Mouse (Mus musculus) forebrain, postnatal 0 days (tissue): Measurements from ENCODE around the gene E130309D02Rik. TPM values are rescaled to one million over a fixed set of nuclear protein-coding genes. Genes with fewer than 3 reads are reported as not detected.
A peak's percentile ranks its signal among the peaks of the same experiment; 100 is the strongest.

Experiments
- ATAC-seq: fragments of 200-750 bp; cut with Nextera tagmentation; 2 replicates; pipeline ENCODE4 v1.8.0; 2017; ENCODE audit warnings: mild to moderate bottlenecking, moderate library complexity
- DNase-seq: peaks from one replicate; pipeline ENCODE4 v3.0.0-alpha.2; 2015
- H3K27ac ChIP-seq: fragments of 300-500 bp; sonication (generic); 2 replicates; pipeline ENCODE4 v1.5.1; 2014; ENCODE audit warnings: low read depth, mild to moderate bottlenecking, antibody characterized with exemption, low read length, moderate library complexity, mixed read lengths
- H3K27me3 ChIP-seq: fragments of 300-500 bp; sonication (generic); 2 replicates; pipeline ENCODE4 v1.6.1; 2014; ENCODE audit warnings: mild to moderate bottlenecking, low read length, mixed read lengths; ENCODE audit not compliant: insufficient read depth
- H3K36me3 ChIP-seq: fragments of 300-500 bp; sonication (generic); 2 replicates; pipeline ENCODE4 v1.6.1; 2014; ENCODE audit warnings: mild to moderate bottlenecking, moderate library complexity; ENCODE audit not compliant: insufficient read depth
- H3K4me1 ChIP-seq: fragments of 300-500 bp; sonication (generic); 2 replicates; pipeline ENCODE4 v1.6.1; 2014; ENCODE audit warnings: antibody characterized with exemption; ENCODE audit not compliant: insufficient read depth
- H3K4me2 ChIP-seq: fragments of 300-500 bp; sonication (generic); 2 replicates; pipeline ENCODE4 v1.6.1; 2014; ENCODE audit warnings: low read depth, mild to moderate bottlenecking, moderate library complexity
- H3K4me3 ChIP-seq: fragments of 300-500 bp; sonication (generic); 2 replicates; pipeline ENCODE4 v1.5.1; 2014; ENCODE audit warnings: low read depth, low read length, mixed read lengths
- H3K9ac ChIP-seq: fragments of 300-500 bp; sonication (generic); 2 replicates; pipeline ENCODE4 v1.6.1; 2014; ENCODE audit warnings: mild to moderate bottlenecking
- H3K9me3 ChIP-seq: fragments of 300-500 bp; sonication (generic); 2 replicates; pipeline ENCODE4 v1.6.1; 2016; ENCODE audit warnings: low read length
- CTCF ChIP-seq: sonication (generic); IDR thresholded peaks from 2 replicates; pipeline ENCODE4 v1.5.1; 2016; ENCODE audit warnings: antibody characterized with exemption, control low read depth, low read depth
- WGBS: fragments of 180-500 bp; shearing (Covaris S2); extraction: QIAGEN DNeasy Blood & Tissue Kit; methylation state at CpG from one replicate; pipeline ENCODE4 v1.1.7; 2014; 5-methylcytosine and 5-hydroxymethylcytosine counted together
- polyA plus RNA-seq: library from polyadenylated mRNA; unstranded; fragments of >200 nt; fragmentation: Nextera tagmentation; extraction: Ambion mirVana; gene quantifications from 2 replicates; pipeline ENCODE4 v1.2.1, GENCODE M21; 2015
- total RNA-seq: library from RNA; depleted of rRNA; stranded (reverse); fragments of >200 nt; gene quantifications from 2 replicates; pipeline ENCODE4 v1.2.3, GENCODE M21; 2014

The E130309D02Rik gene
- total and polyA plus RNA-seq, 2 experiments from 2014 or later: 29.2 to 44.7 TPM

- Histone ChIP-seq H3K27me3 (no peaks in the 10 kb centered on the region; the same call in 1 of the 2 replicates), H3K4me2 (no peak overlapping the region), H3K4me1 (no peaks in the 10 kb centered on the region), H3K9ac (no peak overlapping the region), H3K4me3 (no peak overlapping the region), H3K27ac (no peak overlapping the region), H3K9me3 (no peaks in the 10 kb centered on the region), H3K36me3 (peaks cover 30% of the 10 kb centered on the region)
- ATAC-seq: no peak
- no peak for TF ChIP-seq CTCF
- 87% methylated on average over 9 of the region's 9 CpGs for WGBS
- DNase-seq: no peak
These were observed 17.2 kb downstream of the E130309D02Rik start for GRCm38 (mm10) chr5:143297986-143298385.

DNA sequence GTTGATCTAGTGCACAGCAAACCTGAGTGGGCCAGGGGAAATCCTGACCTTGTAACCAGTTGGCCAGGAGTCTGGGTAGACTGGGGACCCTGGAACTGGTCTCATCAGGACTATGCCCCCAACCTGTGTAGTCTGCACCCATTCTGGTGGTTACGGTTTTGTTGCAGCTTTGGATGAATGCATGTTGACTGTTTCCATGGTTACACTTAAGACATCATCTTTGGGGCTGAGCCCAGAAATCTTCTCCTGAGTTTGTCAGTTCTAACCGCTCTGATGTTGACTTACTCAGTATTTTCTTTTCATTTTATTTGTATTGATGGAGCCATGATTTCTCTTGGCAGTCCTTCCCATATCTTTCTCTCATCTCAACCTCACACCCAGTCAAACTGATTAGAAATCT lies 19.8 kb downstream of the E130309D02Rik start:
- H3K27ac ChIP-seq: no peak overlapping the region
- no peak for TF ChIP-seq CTCF
- peak; percentile 54; the same call in 1 of the 2 replicates for ATAC-seq
- no peak overlapping the region for H3K4me2 ChIP-seq
- DNase-seq: peak; percentile 74
- 33% methylated on average over 2 of the region's 2 CpGs for WGBS
- peaks cover 4% of the 10 kb centered on the region for H3K36me3 ChIP-seq
- H3K27me3 ChIP-seq: no peaks in the 10 kb centered on the region; the same call in 1 of the 2 replicates
- H3K4me3 ChIP-seq: no peak overlapping the region
- no peak overlapping the region for H3K9ac ChIP-seq
- no peaks in the 10 kb centered on the region for H3K4me1 ChIP-seq
- H3K9me3 ChIP-seq: no peaks in the 10 kb centered on the region

DNA sequence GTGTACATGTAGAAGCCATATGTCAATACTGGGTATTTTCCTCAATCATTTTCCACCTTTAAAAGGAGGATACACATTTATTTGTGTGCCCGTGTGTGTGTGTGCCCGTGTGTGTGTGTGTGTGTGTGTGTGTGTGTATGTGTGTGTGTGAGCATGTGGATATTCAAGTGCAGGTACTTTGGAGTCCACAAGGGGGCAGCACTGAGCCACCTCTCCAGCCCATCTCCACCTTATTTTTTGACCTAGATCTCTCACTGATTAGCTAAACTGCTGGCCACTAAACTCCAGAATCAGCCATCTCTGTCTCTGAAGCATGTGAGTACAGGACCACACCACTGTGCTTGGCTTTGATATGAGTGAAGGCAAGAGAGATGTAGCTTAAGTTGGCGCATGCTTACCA lies 20.3 kb downstream of the E130309D02Rik start:
- no peak overlapping the region for H3K4me2 ChIP-seq
- H3K36me3 ChIP-seq: no peaks in the 10 kb centered on the region
- TF ChIP-seq CTCF: peak; percentile 52
- ATAC-seq: no peak
- no peak for DNase-seq
- H3K9me3 ChIP-seq: no peaks in the 10 kb centered on the region
- no peak overlapping the region for H3K27ac ChIP-seq
- H3K4me3 ChIP-seq: no peak overlapping the region
- H3K9ac ChIP-seq: no peak overlapping the region
- 92% methylated on average over 3 of the region's 3 CpGs for WGBS
- H3K27me3 ChIP-seq: no peaks in the 10 kb centered on the region; the same call in 1 of the 2 replicates
- H3K4me1 ChIP-seq: no peaks in the 10 kb centered on the region

DNA sequence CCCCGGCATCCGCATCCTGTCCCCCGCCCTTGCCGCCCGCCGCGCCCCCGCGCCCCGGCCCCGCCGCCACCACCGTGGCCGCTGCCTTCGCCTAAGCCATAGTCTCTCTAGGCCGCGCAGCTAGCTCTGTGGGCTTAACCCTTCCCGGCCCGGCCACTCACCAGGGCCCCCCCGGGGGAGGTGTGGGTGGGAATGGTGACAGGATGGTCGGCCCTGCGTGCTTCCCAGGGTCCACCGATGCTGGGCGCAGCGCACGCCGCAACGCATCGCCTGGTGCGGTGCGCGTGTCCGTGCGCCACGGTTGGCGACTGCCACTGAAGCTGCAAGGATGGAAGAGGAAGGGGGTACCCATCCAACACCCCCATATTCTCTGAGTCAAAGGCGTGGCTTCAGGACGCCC lies 21.8 kb downstream of the E130309D02Rik start, which contains the start of gene Zfp853:
Gene Zfp853 (minus strand): TSS at position 220 of the 400 bp plus-strand sequence.
- peaks cover 8% of the 10 kb centered on the region for H3K27me3 ChIP-seq
- H3K4me1 ChIP-seq: no peaks in the 10 kb centered on the region
- TF ChIP-seq CTCF: no peak
- ATAC-seq (peak; percentile 64), DNase-seq (peak; percentile 31)
- no peaks in the 10 kb centered on the region for H3K9me3 ChIP-seq
- 6% methylated on average over 33 of the region's 38 CpGs for WGBS
- peak within 1 kb of the TSS; percentile 51 for H3K4me3 ChIP-seq
- peaks cover 7% of the 10 kb centered on the region; the same call in 1 of the 2 replicates for H3K36me3 ChIP-seq
- peak within 1 kb of the TSS; percentile 87 for H3K4me2 ChIP-seq
- H3K27ac ChIP-seq: no peak within 1 kb of the TSS
- peak within 1 kb of the TSS; percentile 52 for H3K9ac ChIP-seq

- no peak for ATAC-seq
- no peak for DNase-seq
- Histone ChIP-seq H3K9ac (peak overlapping the region; percentile 52), H3K9me3 (no peaks in the 10 kb centered on the region), H3K36me3 (peaks cover 9% of the 10 kb centered on the region; the same call in 1 of the 2 replicates), H3K4me2 (peak overlapping the region; percentile 87), H3K4me1 (no peaks in the 10 kb centered on the region), H3K4me3 (peak overlapping the region; percentile 51), H3K27me3 (peaks cover 13% of the 10 kb centered on the region), H3K27ac (no peak overlapping the region)
- WGBS: 5% methylated on average over 19 of the region's 19 CpGs
- no peak for TF ChIP-seq CTCF
These were observed 22.3 kb downstream of the E130309D02Rik start for GRCm38 (mm10) chr5:143292879-143293278.

- Histone ChIP-seq H3K9ac (no peak overlapping the region), H3K9me3 (no peaks in the 10 kb centered on the region), H3K4me2 (no peak overlapping the region), H3K4me1 (no peaks in the 10 kb centered on the region), H3K36me3 (peaks cover 9% of the 10 kb centered on the region; the same call in 1 of the 2 replicates), H3K27me3 (peaks cover 13% of the 10 kb centered on the region), H3K4me3 (no peak overlapping the region), H3K27ac (no peak overlapping the region)
- 75% methylated on average over 9 of the region's 9 CpGs for WGBS
- DNase-seq: no peak
- TF ChIP-seq CTCF: no peak
- ATAC-seq: no peak
These were observed 25.9 kb downstream of the E130309D02Rik start for GRCm38 (mm10) chr5:143289299-143289698.

GRCm38 (mm10) chr5:143288378-143288911 lies 26.7 kb downstream of the E130309D02Rik start:
- Histone ChIP-seq H3K36me3 (peaks cover 9% of the 10 kb centered on the region; the same call in 1 of the 2 replicates), H3K27me3 (peaks cover 13% of the 10 kb centered on the region), H3K9ac (no peak overlapping the region), H3K9me3 (no peaks in the 10 kb centered on the region), H3K4me3 (0 out of 2 replicates have a peak overlapping the region, but pooled peaks have one; percentile 5), H3K4me2 (peak overlapping the region; percentile 33), H3K27ac (no peak overlapping the region), H3K4me1 (no peaks in the 10 kb centered on the region)
- no peak for ATAC-seq
- WGBS: 35% methylated on average over 9 of the region's 9 CpGs
- no peak for TF ChIP-seq CTCF
- no peak for DNase-seq
